Mouse (Mus musculus): ENCODE measurements around the gene Olfr982. TPM values are rescaled to one million over a fixed set of nuclear protein-coding genes. Genes with fewer than 3 reads are reported as not detected.

The Olfr982 gene
- total RNA-seq (2023), result not detected

DNA sequence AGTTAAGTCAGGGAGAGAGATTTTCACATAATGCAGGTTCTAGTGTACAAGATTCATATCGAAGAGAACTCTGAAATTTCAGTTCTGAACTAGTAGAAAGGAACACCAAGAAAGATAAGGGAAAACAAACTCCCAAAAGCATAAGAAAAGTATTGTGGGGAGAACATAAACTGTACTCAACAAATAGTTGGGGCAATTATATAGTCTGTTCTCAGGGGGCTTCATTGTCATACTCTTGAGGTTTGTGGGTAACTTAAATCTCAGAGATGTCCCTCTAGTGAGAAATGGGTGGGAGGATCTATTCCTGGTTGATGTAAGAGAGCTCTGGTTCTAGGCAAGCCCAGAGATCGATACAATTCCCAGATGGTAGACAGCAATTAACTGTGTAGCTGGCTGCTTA is at the start of gene Olfr982:
TSS of gene Olfr982 (plus strand) at position 301 of the 400 bp plus-strand sequence.

DNA sequence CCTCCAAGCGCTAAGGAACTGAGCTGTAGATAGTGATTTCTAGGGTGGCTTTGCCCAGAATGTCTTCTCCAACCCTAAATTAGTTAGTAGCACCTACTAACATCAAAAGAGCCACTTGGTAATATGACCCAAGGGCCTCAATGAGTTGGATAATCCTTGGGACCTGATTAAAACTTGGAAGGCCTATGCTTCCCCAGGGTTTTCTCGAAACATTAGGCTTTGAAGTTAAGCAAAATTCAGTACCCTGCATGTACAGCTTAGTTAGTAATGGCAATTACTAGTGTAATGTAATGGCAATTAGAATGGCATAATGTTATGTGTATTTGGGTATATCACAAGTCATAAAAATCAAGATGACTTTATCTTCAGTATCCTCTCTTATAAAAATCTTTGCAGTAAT is 19.9 kb downstream of the Olfr982 start, which contains the start of gene Olfr983:
TSS of gene Olfr983 (minus strand) at position 101 of the 400 bp plus-strand sequence.

DNA sequence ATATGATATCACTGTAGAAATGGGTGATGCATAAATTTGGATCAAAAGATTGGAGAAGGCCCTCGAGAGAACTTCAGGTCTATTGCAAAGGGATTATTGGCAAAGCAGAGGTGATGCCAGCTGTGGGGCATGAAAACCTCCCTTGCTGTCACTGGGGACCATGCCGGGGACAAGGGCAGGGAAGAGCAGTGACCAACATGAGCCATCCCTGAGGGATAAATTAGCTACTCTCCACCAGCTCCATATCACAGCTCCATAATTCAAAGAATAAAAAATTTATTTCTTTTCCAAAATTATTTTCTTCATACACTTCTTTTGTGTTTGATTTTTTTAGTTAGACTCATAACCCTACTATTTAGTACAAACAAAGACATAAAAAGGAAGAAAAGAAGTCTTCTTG is 40.5 kb downstream of the Olfr982 start, which contains the start of gene Olfr984:
TSS of gene Olfr984 (minus strand) at position 101 of the 400 bp plus-strand sequence.

Other genes with a start within 250 kb of the Olfr982 start
- gene Olfr971, start 237.0 kb upstream of the Olfr982 start, total RNA-seq (2023), result not detected
- gene Olfr972, start 207.4 kb upstream of the Olfr982 start, total RNA-seq (2023), result not detected
- gene Olfr229, start 166.5 kb upstream of the Olfr982 start, total RNA-seq (2023), result under 1 TPM in 1 of 2 experiments, not detected in 1; 0.40 TPM
- not detected for gene Olfr974, start 136.3 kb upstream of the Olfr982 start, total RNA-seq (2023)
- not detected for gene Olfr975, start 121.8 kb upstream of the Olfr982 start, total RNA-seq (2023)
- gene Olfr976, start 112.7 kb upstream of the Olfr982 start, total RNA-seq (2023), result not detected
- not detected for gene Olfr978, start 81.7 kb upstream of the Olfr982 start, total RNA-seq (2023)
- gene Olfr979, start 70.4 kb upstream of the Olfr982 start, total RNA-seq (2023), result not detected
- not detected for gene Olfr980, start 64.2 kb upstream of the Olfr982 start, total RNA-seq (2023)
- not detected for gene Olfr981, start 52.4 kb upstream of the Olfr982 start, total RNA-seq (2023)
- gene Olfr983, start 19.8 kb downstream of the Olfr982 start, total RNA-seq (2023), result not detected
- gene Olfr984, start 40.4 kb downstream of the Olfr982 start, total RNA-seq (2023), result under 1 TPM in 1 of 2 experiments, not detected in 1; 0.07 TPM
- not detected for gene Olfr985, start 56.4 kb downstream of the Olfr982 start, total RNA-seq (2023)
- not detected for gene Tmem225, start 74.3 kb downstream of the Olfr982 start, total RNA-seq (2023)
- not detected for gene Olfr986, start 107.1 kb downstream of the Olfr982 start, total RNA-seq (2023)
- under 1 TPM; 0.68 to 0.73 TPM for gene Zfp202, start 118.5 kb downstream of the Olfr982 start, total RNA-seq (2023)
- not detected for gene Scn3b, start 195.4 kb downstream of the Olfr982 start, total RNA-seq (2023)